Mouse (Mus musculus) heart, adult 2 months (tissue): ENCODE results near the gene Gsg1l. TPM values are rescaled to one million over a fixed set of nuclear protein-coding genes. Genes with fewer than 3 reads are reported as not detected.

Experiments used
- DNase-seq, 2 experiments: peaks; one replicate each; pipeline ENCODE4 v3.0.0; 2021
- H3K27ac ChIP-seq: fragments of 200-600 bp; 2 replicates; pipeline ENCODE4 v1.8.1; 2022
- H3K27me3 ChIP-seq: fragments of 200-500 bp; 2 replicates; pipeline ENCODE4 v1.6.1; 2012; ENCODE audit warnings: mild to moderate bottlenecking, low read length, inconsistent platforms, mixed read lengths; ENCODE audit not compliant: control insufficient read depth, insufficient read depth
- H3K36me3 ChIP-seq: fragments of 200-500 bp; 2 replicates; pipeline ENCODE4 v1.6.1; 2012; ENCODE audit warnings: low read length, inconsistent platforms; ENCODE audit not compliant: control insufficient read depth, insufficient read depth
- H3K4me1 ChIP-seq: fragments of 200-500 bp; 2 replicates; pipeline ENCODE4 v1.6.1; 2011; ENCODE audit warnings: low read length; ENCODE audit not compliant: control insufficient read depth, insufficient read depth
- H3K4me3 ChIP-seq: fragments of 200-600 bp; 2 replicates; pipeline ENCODE4 v1.8.1; 2022
- H3K79me2 ChIP-seq: fragments of 200-500 bp; replicated peaks from 2 replicates; pipeline ENCODE4 v1.6.1; 2012; ENCODE audit warnings: mild to moderate bottlenecking, inconsistent platforms, low read length, moderate library complexity, mixed read lengths; ENCODE audit not compliant: control insufficient read depth, insufficient read depth
- H3K9ac ChIP-seq: fragments of 200-500 bp; 2 replicates; pipeline ENCODE4 v1.6.1; 2012; ENCODE audit warnings: low read depth, mild to moderate bottlenecking, control low read depth, inconsistent platforms, low read length, mixed read lengths
- CTCF ChIP-seq: fragments of 200-600 bp; IDR thresholded peaks from 2 replicates; pipeline ENCODE4 v1.8.1; 2022; ENCODE audit warnings: antibody characterized with exemption, mild to moderate bottlenecking, moderate library complexity
- EP300 ChIP-seq: fragments of 200-500 bp; IDR thresholded peaks from 2 replicates; pipeline ENCODE4 v1.6.1; 2011; ENCODE audit warnings: low read depth, low read length, control low read depth; ENCODE audit not compliant: insufficient read depth
- POLR2A ChIP-seq: fragments of 200-500 bp; IDR thresholded peaks from 2 replicates; pipeline ENCODE4 v1.6.1; 2011; ENCODE audit warnings: mild to moderate bottlenecking, low read depth, low read length, control low read depth; ENCODE audit not compliant: insufficient read depth
- WGBS: fragments of 180-500 bp; shearing (Covaris S2); methylation state at CpG from one replicate; pipeline ENCODE4 v1.1.7; 2018; 5-methylcytosine and 5-hydroxymethylcytosine counted together
- intact Hi-C: fragments of 180-260 bp; cut with DNase I; formaldehyde crosslinking; loops from one replicate; pipeline ENCODE4 v1.15.1; 2025
- polyA plus RNA-seq: library from polyadenylated mRNA; depleted of rRNA; stranded (reverse); fragments of >200 nt; gene quantifications from 2 replicates; pipeline ENCODE4 v1.2.3, GENCODE M21; 2012
- total RNA-seq, 2 experiments: library from RNA; stranded (reverse); gene quantifications; 2 replicates each; pipeline ENCODE4 v1.2.3; 2021

Gene Gsg1l
- total and polyA plus RNA-seq, 3 experiments = 10.5 to 12.6 (median 11.3) TPM

GRCm38 (mm10) chr7:125958856-125959255, 123.4 kb downstream of the Gsg1l start:
- no peak for DNase-seq
- Histone ChIP-seq H3K27ac (no peak overlapping the region), H3K4me1 (no peaks in the 10 kb centered on the region), H3K36me3 (no peaks in the 10 kb centered on the region), H3K4me3 (no peak overlapping the region), H3K9ac (no peak overlapping the region), H3K79me2 (no peaks in the 10 kb centered on the region), H3K27me3 (no peaks in the 10 kb centered on the region)
- intact Hi-C loops = loop anchor here (2.0 kb wide), 1 partner anchor 124 kb away; the partner anchor contains the start of gene Gsg1l
- 81% methylated on average over 5 of the region's 5 CpGs for WGBS
- no peak for TF ChIP-seq EP300
- no peak for TF ChIP-seq POLR2A

GRCm38 (mm10) chr7:125954994-125955393, 127.2 kb downstream of the Gsg1l start:
- H3K27me3 ChIP-seq = no peaks in the 10 kb centered on the region
- H3K4me1 ChIP-seq = no peaks in the 10 kb centered on the region
- DNase-seq = no peak
- no peak overlapping the region for H3K27ac ChIP-seq
- no peak for TF ChIP-seq POLR2A
- TF ChIP-seq CTCF = no peak
- no peak for TF ChIP-seq EP300
- H3K79me2 ChIP-seq = no peaks in the 10 kb centered on the region
- no peak overlapping the region for H3K9ac ChIP-seq
- intact Hi-C loops = no loop called here
- 89% methylated on average over 5 of the region's 5 CpGs for WGBS
- H3K36me3 ChIP-seq = no peaks in the 10 kb centered on the region
- H3K4me3 ChIP-seq = no peak overlapping the region

- H3K4me3 ChIP-seq = no peak overlapping the region
- intact Hi-C loops = no loop called here
- 95% methylated on average over 3 of the region's 3 CpGs for WGBS
These were observed 127.8 kb downstream of the Gsg1l start for GRCm38 (mm10) chr7:125954356-125954878.

GRCm38 (mm10) chr7:125953844-125954243, 128.4 kb downstream of the Gsg1l start:
- intact Hi-C loops = no loop called here
- WGBS = 83% methylated on average over 6 of the region's 6 CpGs
- Histone ChIP-seq H3K4me3 (no peak overlapping the region), H3K79me2 (no peaks in the 10 kb centered on the region), H3K27ac (no peak overlapping the region), H3K9ac (no peak overlapping the region), H3K36me3 (no peaks in the 10 kb centered on the region), H3K4me1 (no peaks in the 10 kb centered on the region), H3K27me3 (no peaks in the 10 kb centered on the region)
- DNase-seq = no peak
- TF ChIP-seq EP300 (no peak), POLR2A (no peak), CTCF (no peak)

More at GRCm38 (mm10) chr7:125954356-125954878, 127.8 kb downstream of the Gsg1l start:
- no peak for DNase-seq
- Histone ChIP-seq H3K36me3 (no peaks in the 10 kb centered on the region), H3K27ac (no peak overlapping the region), H3K9ac (no peak overlapping the region), H3K4me1 (no peaks in the 10 kb centered on the region), H3K27me3 (no peaks in the 10 kb centered on the region), H3K79me2 (no peaks in the 10 kb centered on the region)
- TF ChIP-seq POLR2A (no peak), CTCF (no peak), EP300 (no peak)

GRCm38 (mm10) chr7:125951911-125952310, 130.3 kb downstream of the Gsg1l start:
- Histone ChIP-seq H3K79me2 (no peaks in the 10 kb centered on the region), H3K4me1 (no peaks in the 10 kb centered on the region), H3K27ac (no peak overlapping the region), H3K27me3 (no peaks in the 10 kb centered on the region), H3K9ac (no peak overlapping the region), H3K4me3 (no peak overlapping the region), H3K36me3 (no peaks in the 10 kb centered on the region)
- intact Hi-C loops = no loop called here
- DNase-seq = no peak
- TF ChIP-seq CTCF = no peak
- no peak for TF ChIP-seq EP300
- TF ChIP-seq POLR2A = no peak
- 84% methylated on average over 7 of the region's 7 CpGs for WGBS

- Histone ChIP-seq H3K36me3 (no peaks in the 10 kb centered on the region), H3K4me3 (no peak overlapping the region), H3K9ac (no peak overlapping the region), H3K27ac (no peak overlapping the region), H3K4me1 (no peaks in the 10 kb centered on the region), H3K27me3 (no peaks in the 10 kb centered on the region), H3K79me2 (no peaks in the 10 kb centered on the region)
- WGBS = 79% methylated on average over 4 of the region's 4 CpGs
- no peak for DNase-seq
- no peak for TF ChIP-seq EP300
- TF ChIP-seq CTCF = no peak
- no peak for TF ChIP-seq POLR2A
- intact Hi-C loops = no loop called here
These were observed 133.2 kb downstream of the Gsg1l start for GRCm38 (mm10) chr7:125948973-125949372.
